Comparison of ENCODE assay signal across 8 mouse cellular contexts in the genomic region with DNA sequence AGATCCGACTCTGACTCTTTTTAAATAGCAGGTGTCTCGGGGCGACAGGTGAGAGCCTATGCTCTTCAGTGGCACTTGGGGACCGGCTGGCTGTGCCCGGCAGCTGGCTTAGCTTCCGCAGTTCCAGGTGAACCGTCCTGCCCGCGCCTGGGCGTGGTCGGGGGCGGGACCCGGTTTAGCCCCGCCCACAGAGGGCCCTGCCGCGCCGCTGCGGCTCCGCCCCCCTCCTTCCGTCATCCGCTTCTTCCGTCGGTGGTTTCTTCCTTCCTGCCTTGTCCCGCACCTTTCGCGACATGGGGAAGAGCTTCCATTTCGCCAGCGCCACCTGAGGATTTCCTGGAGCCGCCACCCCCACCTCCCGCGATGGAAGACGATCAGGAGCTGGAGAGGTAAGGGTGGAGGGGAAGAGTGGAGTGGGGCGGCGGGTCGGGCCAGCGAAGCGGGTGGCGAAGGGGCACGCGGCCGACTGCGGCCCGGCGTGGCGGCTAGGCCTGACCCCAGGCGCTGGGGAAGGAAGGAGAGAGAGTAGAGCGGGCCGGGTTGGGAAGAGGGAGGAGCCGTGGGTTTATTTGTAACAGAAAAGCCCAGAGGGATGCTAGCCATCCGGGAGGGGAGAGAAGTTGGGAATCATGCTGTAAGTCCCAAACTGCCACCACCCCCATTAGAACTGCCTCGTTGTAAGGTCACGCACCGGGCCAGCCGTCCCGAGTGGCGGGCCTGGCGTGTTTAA. TPM values are rescaled to one million over a fixed set of nuclear protein-coding genes. Genes with fewer than 3 reads are reported as not detected.
DNase-seq lines count a peak whose midpoint lies in the region; ATAC-seq lines count a peak whose summit lies in the region.

No protein-coding gene starts in this region.

- peaks cover 4% of the 10 kb centered on the region; the same call in 1 of the 2 replicates for H3K36me3 ChIP-seq in hindbrain, embryonic 14.5 days (replicated peaks; ENCODE audit: control insufficient read depth, insufficient read depth)

- H3K4me2 ChIP-seq in hindbrain, embryonic 14.5 days (replicated peaks), result peak overlapping the region; percentile 82

- H3K27me3 ChIP-seq in hindbrain, embryonic 14.5 days (ENCODE audit: control insufficient read depth, insufficient read depth, low read length), result no peaks in the 10 kb centered on the region

- H3K4me3 ChIP-seq in hindbrain, embryonic 14.5 days (replicated peaks; ENCODE audit: low read length), result peak overlapping the region; percentile 65

- H3K27ac ChIP-seq in hindbrain, embryonic 14.5 days, result peak overlapping the region; percentile 84

- ATAC-seq in hindbrain, embryonic 14.5 days (ENCODE audit: low FRiP score), result peak; percentile 75

- peak; percentile 90 for DNase-seq in R1 (ENCODE audit: low read depth, low spot score)
- peak; percentile 96 to 98 for DNase-seq in cerebellum, postnatal 25 days
- DNase-seq in frontal cortex, postnatal 25 days (ENCODE audit: low spot score in 2 of 2), result peak; percentile 76 to 84
- peak; percentile 87 for DNase-seq in hindbrain, embryonic 14.5 days (ENCODE audit: low spot score)
- DNase-seq in layer of hippocampus, postnatal 25 days (ENCODE audit: extremely low spot score in 1 of 2, low spot score in 1 of 2), result peak; percentile 81 to 85
- peak; percentile 95 for DNase-seq in lung, postnatal 14 days
- DNase-seq in ovary, postnatal 36 days (ENCODE audit: low spot score), result peak; percentile 95
- peak; percentile 97 for DNase-seq in thymus, postnatal 14 days

- H3K4me1 ChIP-seq in hindbrain, embryonic 14.5 days (replicated peaks; ENCODE audit: control insufficient read depth, insufficient read depth, low read length), result peaks cover 14% of the 10 kb centered on the region

- H3K9me3 ChIP-seq in hindbrain, embryonic 14.5 days (ENCODE audit: control insufficient read depth, low read length), result no peaks in the 10 kb centered on the region

- H3K9ac ChIP-seq in hindbrain, embryonic 14.5 days, result peak overlapping the region; percentile 76

- WGBS in hindbrain, embryonic 14.5 days, result under 1% methylated on average over 56 of the region's 57 CpGs

RNA-seq across cellular contexts. Expression of a gene that starts 0.6 kb away (rescaled TPM):
- polyA plus RNA-seq in hindbrain, embryonic 14.5 days (2014; fragmentation: Nextera tagmentation; extraction: Ambion mirVana), result 109 and 113 TPM in 2 replicates
- 10 to 100 TPM; 68.6 to 72.4 TPM for total RNA-seq in layer of hippocampus, postnatal 25 days (2021)

RNA-seq across cellular contexts. Expression of a gene that starts 1.1 kb away (rescaled TPM):
- polyA plus RNA-seq in hindbrain, embryonic 14.5 days (2014; fragmentation: Nextera tagmentation; extraction: Ambion mirVana), result 5.0 and 5.6 TPM in 2 replicates
- total RNA-seq in layer of hippocampus, postnatal 25 days (2021), result 1 to 10 TPM; 4.9 to 5.2 TPM

Comparison
In these comparisons a context has a peak if more than half of its experiments do, and no peak if none do; other contexts are left out.
1. Peak in every context shown above with its lines: DNase-seq, ATAC-seq, H3K4me3 ChIP-seq and H3K27ac ChIP-seq.